In genomic region chr1:42813301-42813845, GRCm38 (mm10) we compare ENCODE assay signal across 28 mouse cellular contexts.
"Had no signal": no experiment of that assay in that cellular context is flagged by ENCODE, and none has a peak within 500 bp of the region (broad histone marks: within the 10 kb centered on the region; RNA-seq: fewer than 3 reads in every experiment).

No protein-coding gene starts in this region.

- H3K27ac ChIP-seq: embryonic facial prominence, embryonic 10.5 days; embryonic facial prominence, embryonic 12.5 days; embryonic facial prominence, embryonic 13.5 days; embryonic facial prominence, embryonic 15.5 days; forebrain, embryonic 10.5 days; forebrain, embryonic 12.5 days; forebrain, embryonic 13.5 days; forebrain, embryonic 15.5 days; gastrocnemius, adult 2 months had no signal

- H3K27me3 ChIP-seq: embryonic facial prominence, embryonic 12.5 days; embryonic facial prominence, embryonic 13.5 days; embryonic facial prominence, embryonic 15.5 days; forebrain, embryonic 12.5 days; forebrain, embryonic 13.5 days; forebrain, embryonic 15.5 days had no signal

- H3K4me3 ChIP-seq: embryonic facial prominence, embryonic 10.5 days; embryonic facial prominence, embryonic 12.5 days; embryonic facial prominence, embryonic 13.5 days; embryonic facial prominence, embryonic 15.5 days; erythroblast, embryonic 14.5 days; forebrain, embryonic 10.5 days; forebrain, embryonic 12.5 days; forebrain, embryonic 13.5 days; forebrain, embryonic 15.5 days; gastrocnemius, adult 2 months had no signal

- H3K4me1 ChIP-seq: embryonic facial prominence, embryonic 12.5 days; embryonic facial prominence, embryonic 13.5 days; embryonic facial prominence, embryonic 15.5 days; forebrain, embryonic 10.5 days; forebrain, embryonic 12.5 days; forebrain, embryonic 13.5 days; forebrain, embryonic 15.5 days had no signal

- H3K9ac ChIP-seq: embryonic facial prominence, embryonic 12.5 days; embryonic facial prominence, embryonic 13.5 days; embryonic facial prominence, embryonic 15.5 days; forebrain, embryonic 12.5 days; forebrain, embryonic 13.5 days; forebrain, embryonic 15.5 days; forebrain, postnatal 0 days had no signal

- H3K4me2 ChIP-seq: embryonic facial prominence, embryonic 12.5 days; embryonic facial prominence, embryonic 13.5 days; embryonic facial prominence, embryonic 15.5 days; forebrain, embryonic 12.5 days; forebrain, embryonic 13.5 days; forebrain, embryonic 15.5 days had no signal

- ATAC-seq: forebrain, embryonic 13.5 days; forebrain, embryonic 14.5 days; forebrain, embryonic 15.5 days; forebrain, embryonic 16.5 days; forebrain, postnatal 0 days had no signal

- DNase-seq: cerebellum, adult 18-20 months; cerebellum, adult 2 months; cerebellum, adult 8-10 months; cerebellum, adult 9-10 months; cerebellum, adult 9-11 months; cerebellum, postnatal 10 days; cerebellum, postnatal 14 days; cerebellum, postnatal 25 days; cerebellum, postnatal 36 days; embryo, embryonic 11 days; forebrain, postnatal 0 days; gastrocnemius, adult 2 months; gastrocnemius, postnatal 10 days; gastrocnemius, postnatal 14 days; gastrocnemius, postnatal 25 days; gastrocnemius, postnatal 36 days; heart, adult 11 months had no signal

- H3K9me3 ChIP-seq: embryonic facial prominence, embryonic 10.5 days; embryonic facial prominence, embryonic 12.5 days; embryonic facial prominence, embryonic 13.5 days; embryonic facial prominence, embryonic 15.5 days; forebrain, embryonic 10.5 days; forebrain, embryonic 12.5 days; forebrain, embryonic 13.5 days; forebrain, embryonic 15.5 days had no signal

- H3K36me3 ChIP-seq: embryonic facial prominence, embryonic 10.5 days; embryonic facial prominence, embryonic 12.5 days; embryonic facial prominence, embryonic 13.5 days; embryonic facial prominence, embryonic 15.5 days; forebrain, embryonic 10.5 days; forebrain, embryonic 12.5 days; forebrain, embryonic 15.5 days had no signal
